Mouse (Mus musculus): ENCODE measurements around the gene Rap1gds1. TPM values are rescaled to one million over a fixed set of nuclear protein-coding genes. Genes with fewer than 3 reads are reported as not detected.

The Rap1gds1 gene
- polyA plus RNA-seq, 1 experiment = 15.4 TPM

DNA sequence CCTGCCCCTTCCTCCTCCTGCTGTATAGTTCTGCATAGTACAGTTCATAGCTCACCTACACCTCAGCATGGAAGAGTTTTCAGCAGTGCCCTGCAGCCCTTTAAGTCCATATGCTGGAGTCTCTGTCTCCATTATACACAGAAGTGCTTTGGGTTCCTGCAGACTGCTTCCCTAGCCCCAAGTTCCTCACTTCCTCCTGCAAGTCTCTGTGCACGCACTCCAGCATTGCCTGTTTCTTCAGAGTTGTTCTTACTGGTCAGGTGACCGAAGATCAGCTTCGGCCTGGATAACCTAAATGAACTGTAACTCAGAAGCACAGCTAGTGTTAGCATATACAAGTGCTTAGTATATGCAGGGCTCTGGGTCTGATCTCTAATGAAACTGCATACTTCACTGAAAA lies 12.9 kb downstream of the Rap1gds1 start:
- no peak overlapping the region for H3K27ac ChIP-seq (ENCODE audit: insufficient read depth, low read length)
- no peak for DNase-seq (ENCODE audit: low read depth in 1 of 2, low spot score in 2 of 2)

DNA sequence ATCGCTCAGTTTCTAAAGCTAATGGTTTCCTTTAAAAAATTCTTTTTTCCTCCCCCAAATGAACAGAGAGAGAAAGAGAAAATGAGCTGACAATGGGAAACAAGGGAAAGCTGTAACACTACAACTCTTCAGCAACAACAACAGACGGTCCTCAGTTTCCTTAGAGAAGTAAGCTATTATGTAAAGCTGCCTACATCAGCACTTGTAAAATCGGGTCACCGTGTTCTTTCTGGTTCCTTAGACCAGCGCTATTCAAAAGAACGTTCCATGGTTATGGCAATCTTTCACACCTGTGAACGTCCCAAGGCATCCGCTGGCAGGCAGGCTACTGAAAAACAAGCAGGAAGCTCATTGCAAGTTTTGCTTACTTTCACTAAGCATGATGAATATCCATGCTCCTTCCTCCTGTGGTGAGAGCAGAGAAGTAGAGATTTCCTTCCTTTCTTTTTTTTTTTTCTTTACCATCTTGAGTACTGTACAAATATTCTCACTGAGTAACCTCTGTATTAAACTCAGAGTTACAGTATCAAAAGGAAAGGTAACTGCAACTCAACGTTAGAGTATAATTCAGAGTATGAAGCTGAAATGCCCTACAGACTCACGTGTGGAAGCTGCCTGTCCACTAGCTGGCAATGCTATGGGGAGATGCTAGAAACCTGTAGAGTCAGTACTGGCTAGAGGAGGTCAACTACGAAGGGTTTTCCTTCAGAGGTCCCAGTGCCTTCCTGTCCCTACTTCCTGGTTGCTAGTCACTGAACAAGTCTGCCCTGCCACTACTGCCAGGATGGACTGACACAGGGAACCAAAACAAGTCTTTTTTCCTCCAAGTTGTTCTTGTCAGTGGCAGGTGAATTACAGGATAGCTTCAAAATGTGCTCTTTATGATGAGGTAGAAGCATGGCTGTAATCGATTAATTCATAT lies 26.0 kb downstream of the Rap1gds1 start:
- Histone ChIP-seq H3K4me1 (ENCODE audit: control insufficient read depth, insufficient read depth, insufficient read length) (peaks cover 16% of the 10 kb centered on the region), H3K36me3 (ENCODE audit: control insufficient read depth, insufficient read depth, low read length) (peaks cover 9% of the 10 kb centered on the region), H3K4me3 (ENCODE audit: extremely low read depth, insufficient read depth, insufficient read length) (no peak overlapping the region), H3K27ac (ENCODE audit: insufficient read depth, low read length) (no peak overlapping the region), H3K27me3 (ENCODE audit: control insufficient read depth, insufficient read depth, low read length) (no peaks in the 10 kb centered on the region)
- WGBS = 39% methylated on average over 12 of the region's 12 CpGs
- DNase-seq (ENCODE audit: low read depth in 1 of 2, low spot score in 2 of 2) = no peak
- no peak for TF ChIP-seq POLR2A (IDR thresholded peaks at IDR 0.05; ENCODE audit: low read depth, low read length)
- TF ChIP-seq CTCF (IDR thresholded peaks at IDR 0.05; ENCODE audit: extremely low read depth, insufficient read depth, insufficient read length, insufficient replicate concordance) = no peak

More for the DNA sequence above, 12.9 kb downstream of the Rap1gds1 start:
- Histone ChIP-seq H3K4me1 (ENCODE audit: control insufficient read depth, insufficient read depth, insufficient read length) (peaks cover 12% of the 10 kb centered on the region), H3K36me3 (ENCODE audit: control insufficient read depth, insufficient read depth, low read length) (no peaks in the 10 kb centered on the region), H3K4me3 (ENCODE audit: extremely low read depth, insufficient read depth, insufficient read length) (no peak overlapping the region), H3K27me3 (ENCODE audit: control insufficient read depth, insufficient read depth, low read length) (no peaks in the 10 kb centered on the region)
- TF ChIP-seq CTCF (IDR thresholded peaks at IDR 0.05; ENCODE audit: extremely low read depth, insufficient read depth, insufficient read length, insufficient replicate concordance) (no peak), POLR2A (IDR thresholded peaks at IDR 0.05; ENCODE audit: low read depth, low read length) (no peak)
- WGBS = 33% methylated on average over 3 of the region's 3 CpGs

DNA sequence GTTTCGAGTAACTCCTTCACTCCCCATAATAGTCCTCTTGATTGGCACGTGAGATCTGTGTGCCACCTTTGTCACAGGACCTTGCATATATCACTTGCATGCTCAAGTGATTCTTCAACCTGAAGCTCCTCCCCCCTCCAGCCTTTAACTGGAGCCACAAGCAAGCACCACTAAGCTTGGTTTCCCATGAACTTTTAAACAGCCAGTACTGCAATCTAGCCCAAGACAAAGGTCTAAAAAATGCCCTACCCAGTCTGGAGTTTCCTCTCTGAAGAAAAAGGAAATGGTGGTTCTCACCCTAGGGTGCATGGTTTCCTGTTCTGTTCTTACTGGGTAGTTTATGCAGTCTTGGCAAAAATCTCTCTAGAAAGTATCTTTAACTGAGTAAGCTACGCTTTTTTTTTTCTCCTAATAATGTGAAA lies 32.6 kb downstream of the Rap1gds1 start:
- Histone ChIP-seq H3K4me1 (ENCODE audit: control insufficient read depth, insufficient read depth, insufficient read length) (peaks cover 19% of the 10 kb centered on the region), H3K36me3 (ENCODE audit: control insufficient read depth, insufficient read depth, low read length) (peaks cover 3% of the 10 kb centered on the region; the same call in 1 of the 2 replicates), H3K27ac (ENCODE audit: insufficient read depth, low read length) (peak overlapping the region; percentile 56), H3K4me3 (ENCODE audit: extremely low read depth, insufficient read depth, insufficient read length) (no peak overlapping the region), H3K27me3 (ENCODE audit: control insufficient read depth, insufficient read depth, low read length) (no peaks in the 10 kb centered on the region)
- DNase-seq (ENCODE audit: low read depth in 1 of 2, low spot score in 2 of 2) = peak; percentile 15 to 42
- TF ChIP-seq POLR2A (IDR thresholded peaks at IDR 0.05; ENCODE audit: low read depth, low read length) (no peak), CTCF (IDR thresholded peaks at IDR 0.05; ENCODE audit: extremely low read depth, insufficient read depth, insufficient read length, insufficient replicate concordance) (no peak)
- 4% methylated on average over 3 of the region's 3 CpGs for WGBS

DNA sequence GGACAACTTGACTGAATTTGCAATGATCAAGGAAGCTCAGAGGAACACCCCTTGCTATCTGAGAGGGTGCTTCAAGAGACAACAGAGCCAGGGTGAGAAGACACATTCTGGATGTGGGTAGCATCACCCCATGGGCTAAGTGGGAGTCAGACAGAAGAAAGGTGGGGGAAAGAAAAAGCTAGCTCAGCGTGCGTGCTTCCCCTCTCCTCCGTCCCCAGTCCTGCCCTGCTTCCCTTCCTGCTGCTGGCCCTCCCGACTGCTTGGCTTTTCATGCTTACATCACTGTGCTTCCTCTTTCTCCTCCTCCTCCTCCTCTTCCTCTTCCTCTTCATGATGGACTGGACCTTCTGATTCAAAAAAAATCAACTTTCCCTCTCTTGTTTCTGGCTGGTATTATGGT lies 33.1 kb downstream of the Rap1gds1 start:
- 6% methylated on average over 4 of the region's 4 CpGs for WGBS
- DNase-seq (ENCODE audit: low read depth in 1 of 2, low spot score in 2 of 2) = no peak
- TF ChIP-seq CTCF (IDR thresholded peaks at IDR 0.05; ENCODE audit: extremely low read depth, insufficient read depth, insufficient read length, insufficient replicate concordance) = no peak
- no peak for TF ChIP-seq POLR2A (IDR thresholded peaks at IDR 0.05; ENCODE audit: low read depth, low read length)
- H3K36me3 ChIP-seq (ENCODE audit: control insufficient read depth, insufficient read depth, low read length) = peaks cover 1% of the 10 kb centered on the region; the same call in 1 of the 2 replicates
- H3K4me1 ChIP-seq (ENCODE audit: control insufficient read depth, insufficient read depth, insufficient read length) = peaks cover 19% of the 10 kb centered on the region
- no peaks in the 10 kb centered on the region for H3K27me3 ChIP-seq (ENCODE audit: control insufficient read depth, insufficient read depth, low read length)
- no peak overlapping the region for H3K4me3 ChIP-seq (ENCODE audit: extremely low read depth, insufficient read depth, insufficient read length)
- H3K27ac ChIP-seq (ENCODE audit: insufficient read depth, low read length) = peak overlapping the region; percentile 56

DNA sequence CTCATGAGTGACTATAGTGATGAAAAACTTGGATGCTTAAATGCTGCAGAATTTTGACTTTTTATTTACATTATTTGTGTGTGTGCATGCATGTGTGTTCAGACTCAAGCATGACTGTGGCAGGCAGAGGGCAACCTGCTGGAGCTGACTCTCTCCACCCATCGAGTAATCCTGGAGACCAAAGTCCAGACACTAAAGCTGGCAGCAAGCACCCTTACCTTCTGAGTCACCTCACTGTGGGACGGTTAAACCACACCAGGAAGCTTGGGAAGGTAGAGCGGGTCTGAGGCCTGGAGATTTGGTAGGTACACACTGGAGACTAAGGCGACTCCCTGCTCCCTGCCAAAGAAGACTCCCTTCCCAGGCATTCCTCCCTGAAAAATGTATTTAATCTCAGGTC lies 38.0 kb downstream of the Rap1gds1 start:
- H3K27me3 ChIP-seq (ENCODE audit: control insufficient read depth, insufficient read depth, low read length) = no peaks in the 10 kb centered on the region
- DNase-seq (ENCODE audit: low read depth in 1 of 2, low spot score in 2 of 2) = no peak
- no peak overlapping the region for H3K4me3 ChIP-seq (ENCODE audit: extremely low read depth, insufficient read depth, insufficient read length)
- peaks cover 5% of the 10 kb centered on the region for H3K36me3 ChIP-seq (ENCODE audit: control insufficient read depth, insufficient read depth, low read length)
- peaks cover 5% of the 10 kb centered on the region; the same call in 1 of the 2 replicates for H3K4me1 ChIP-seq (ENCODE audit: control insufficient read depth, insufficient read depth, insufficient read length)
- TF ChIP-seq POLR2A (IDR thresholded peaks at IDR 0.05; ENCODE audit: low read depth, low read length) (no peak), CTCF (IDR thresholded peaks at IDR 0.05; ENCODE audit: extremely low read depth, insufficient read depth, insufficient read length, insufficient replicate concordance) (no peak)
- WGBS = 79% methylated on average over 4 of the region's 4 CpGs
- no peak overlapping the region for H3K27ac ChIP-seq (ENCODE audit: insufficient read depth, low read length)

DNA sequence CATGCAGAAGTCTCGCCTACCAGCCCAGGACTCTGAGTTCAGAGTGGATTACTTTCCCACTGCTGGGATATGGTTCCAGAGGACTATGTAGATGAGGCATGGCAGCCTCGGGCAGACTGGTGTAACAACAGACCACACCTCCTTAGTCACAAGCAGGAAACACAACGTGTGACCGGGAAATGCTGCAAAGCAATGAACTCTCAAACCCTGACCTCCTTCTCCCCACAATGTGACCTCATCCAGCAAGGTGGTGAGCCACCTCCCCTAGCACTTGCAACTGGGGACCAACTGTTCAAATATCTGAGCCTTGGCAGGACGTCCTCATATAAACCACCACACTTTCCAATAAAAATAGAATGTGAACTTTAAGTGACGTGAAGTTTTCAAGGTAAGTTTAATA lies 41.8 kb downstream of the Rap1gds1 start:
- WGBS = 84% methylated on average over 6 of the region's 6 CpGs
- no peaks in the 10 kb centered on the region for H3K27me3 ChIP-seq (ENCODE audit: control insufficient read depth, insufficient read depth, low read length)
- no peak overlapping the region for H3K27ac ChIP-seq (ENCODE audit: insufficient read depth, low read length)
- TF ChIP-seq POLR2A (IDR thresholded peaks at IDR 0.05; ENCODE audit: low read depth, low read length) (no peak), CTCF (IDR thresholded peaks at IDR 0.05; ENCODE audit: extremely low read depth, insufficient read depth, insufficient read length, insufficient replicate concordance) (no peak)
- H3K4me1 ChIP-seq (ENCODE audit: control insufficient read depth, insufficient read depth, insufficient read length) = 0 out of 2 replicates have a peak, but pooled peaks cover 2% of the 10 kb centered on the region
- DNase-seq (ENCODE audit: low read depth in 1 of 2, low spot score in 2 of 2) = no peak
- H3K36me3 ChIP-seq (ENCODE audit: control insufficient read depth, insufficient read depth, low read length) = peaks cover 4% of the 10 kb centered on the region
- no peak overlapping the region for H3K4me3 ChIP-seq (ENCODE audit: extremely low read depth, insufficient read depth, insufficient read length)
